Mouse (Mus musculus): Measurements from ENCODE around the gene Kif5a. TPM values are rescaled to one million over a fixed set of nuclear protein-coding genes. Genes with fewer than 3 reads are reported as not detected.

The Kif5a gene
- polyA plus RNA-seq, 1 experiment from 2014 or later, result 113 TPM

GRCm38 (mm10) chr10:127227163-127227562, 36.0 kb downstream of the Kif5a start:
- Histone ChIP-seq H3K36me3 (peaks cover 58% of the 10 kb centered on the region), H3K4me3 (replicated peaks) (no peak overlapping the region), H3K4me2 (no peak overlapping the region), H3K9ac (replicated peaks) (no peak overlapping the region), H3K27me3 (replicated peaks) (no peaks in the 10 kb centered on the region), H3K27ac (replicated peaks) (no peak overlapping the region), H3K9me3 (replicated peaks) (no peaks in the 10 kb centered on the region), H3K4me1 (no peaks in the 10 kb centered on the region)
- ATAC-seq (ENCODE audit: low FRiP score), result no peak
- WGBS, result 84% methylated on average over 8 of the region's 8 CpGs

- no peak overlapping the region for H3K4me2 ChIP-seq
- 65% methylated on average over 8 of the region's 8 CpGs for WGBS
- peaks cover 51% of the 10 kb centered on the region for H3K36me3 ChIP-seq
- ATAC-seq (ENCODE audit: low FRiP score), result no peak
- no peaks in the 10 kb centered on the region for H3K4me1 ChIP-seq
- no peaks in the 10 kb centered on the region for H3K27me3 ChIP-seq (replicated peaks)
- H3K9me3 ChIP-seq (replicated peaks), result no peaks in the 10 kb centered on the region
- no peak overlapping the region for H3K27ac ChIP-seq (replicated peaks)
- H3K4me3 ChIP-seq (replicated peaks), result no peak overlapping the region
- no peak overlapping the region for H3K9ac ChIP-seq (replicated peaks)
These were observed 36.7 kb downstream of the Kif5a start for GRCm38 (mm10) chr10:127226318-127226895.

GRCm38 (mm10) chr10:127225732-127226131, 37.4 kb downstream of the Kif5a start:
- H3K4me1 ChIP-seq, result no peaks in the 10 kb centered on the region
- 14% methylated on average over 10 of the region's 10 CpGs for WGBS
- no peaks in the 10 kb centered on the region for H3K9me3 ChIP-seq (replicated peaks)
- ATAC-seq (ENCODE audit: low FRiP score), result no peak
- no peak overlapping the region for H3K4me2 ChIP-seq
- H3K36me3 ChIP-seq, result peaks cover 45% of the 10 kb centered on the region
- H3K9ac ChIP-seq (replicated peaks), result no peak overlapping the region
- no peaks in the 10 kb centered on the region for H3K27me3 ChIP-seq (replicated peaks)
- no peak overlapping the region for H3K27ac ChIP-seq (replicated peaks)
- no peak overlapping the region for H3K4me3 ChIP-seq (replicated peaks)

- no peaks in the 10 kb centered on the region for H3K4me1 ChIP-seq
- 40% methylated on average over 6 of the region's 6 CpGs for WGBS
- H3K9ac ChIP-seq (replicated peaks), result no peak overlapping the region
- H3K27me3 ChIP-seq (replicated peaks), result no peaks in the 10 kb centered on the region
- H3K4me2 ChIP-seq, result no peak overlapping the region
- peaks cover 40% of the 10 kb centered on the region for H3K36me3 ChIP-seq
- no peaks in the 10 kb centered on the region for H3K9me3 ChIP-seq (replicated peaks)
- no peak overlapping the region for H3K4me3 ChIP-seq (replicated peaks)
- H3K27ac ChIP-seq (replicated peaks), result no peak overlapping the region
- no peak for ATAC-seq (ENCODE audit: low FRiP score)
These were observed 37.9 kb downstream of the Kif5a start for GRCm38 (mm10) chr10:127225213-127225612.

GRCm38 (mm10) chr10:127218339-127218738, 44.8 kb downstream of the Kif5a start:
- Histone ChIP-seq H3K9me3 (replicated peaks) (no peaks in the 10 kb centered on the region), H3K9ac (replicated peaks) (no peak overlapping the region), H3K27ac (replicated peaks) (no peak overlapping the region), H3K27me3 (replicated peaks) (no peaks in the 10 kb centered on the region), H3K4me2 (no peak overlapping the region), H3K4me3 (replicated peaks) (no peak overlapping the region), H3K4me1 (no peaks in the 10 kb centered on the region), H3K36me3 (no peaks in the 10 kb centered on the region)
- 94% methylated on average over 2 of the region's 2 CpGs for WGBS
- no peak for ATAC-seq (ENCODE audit: low FRiP score)

- Histone ChIP-seq H3K27me3 (replicated peaks) (no peaks in the 10 kb centered on the region), H3K27ac (replicated peaks) (no peak overlapping the region), H3K4me3 (replicated peaks) (no peak overlapping the region), H3K4me1 (no peaks in the 10 kb centered on the region), H3K36me3 (no peaks in the 10 kb centered on the region), H3K9me3 (replicated peaks) (no peaks in the 10 kb centered on the region), H3K9ac (replicated peaks) (no peak overlapping the region), H3K4me2 (no peak overlapping the region)
- no peak for ATAC-seq (ENCODE audit: low FRiP score)
These were observed 46.0 kb downstream of the Kif5a start for GRCm38 (mm10) chr10:127217177-127217576.

GRCm38 (mm10) chr10:127216456-127216855, 46.7 kb downstream of the Kif5a start:
- Histone ChIP-seq H3K9ac (replicated peaks) (no peak overlapping the region), H3K4me1 (peaks cover 4% of the 10 kb centered on the region; the same call in 1 of the 2 replicates), H3K27ac (replicated peaks) (no peak overlapping the region), H3K9me3 (replicated peaks) (no peaks in the 10 kb centered on the region), H3K4me3 (replicated peaks) (no peak overlapping the region), H3K4me2 (no peak overlapping the region), H3K27me3 (replicated peaks) (no peaks in the 10 kb centered on the region), H3K36me3 (no peaks in the 10 kb centered on the region)
- no peak for ATAC-seq (ENCODE audit: low FRiP score)
- 96% methylated on average over 11 of the region's 11 CpGs for WGBS

- no peak overlapping the region for H3K27ac ChIP-seq (replicated peaks)
- H3K4me2 ChIP-seq, result no peak overlapping the region
- H3K9me3 ChIP-seq (replicated peaks), result no peaks in the 10 kb centered on the region
- no peaks in the 10 kb centered on the region for H3K36me3 ChIP-seq
- ATAC-seq (ENCODE audit: low FRiP score), result no peak
- peaks cover 20% of the 10 kb centered on the region for H3K4me1 ChIP-seq
- no peak overlapping the region for H3K9ac ChIP-seq (replicated peaks)
- no peaks in the 10 kb centered on the region for H3K27me3 ChIP-seq (replicated peaks)
- WGBS, result 64% methylated on average over 1 of the region's 1 CpGs
- no peak overlapping the region for H3K4me3 ChIP-seq (replicated peaks)
These were observed 48.7 kb downstream of the Kif5a start for GRCm38 (mm10) chr10:127214422-127214803.

- 91% methylated on average over 13 of the region's 13 CpGs for WGBS
- 0 out of 2 replicates have a peak, but pooled peaks cover under 1% of the 10 kb centered on the region for H3K36me3 ChIP-seq
- no peak overlapping the region for H3K9ac ChIP-seq (replicated peaks)
- H3K4me1 ChIP-seq, result peaks cover 22% of the 10 kb centered on the region
- no peak overlapping the region for H3K4me2 ChIP-seq
- H3K27me3 ChIP-seq (replicated peaks), result no peaks in the 10 kb centered on the region
- H3K4me3 ChIP-seq (replicated peaks), result no peak overlapping the region
- no peaks in the 10 kb centered on the region for H3K9me3 ChIP-seq (replicated peaks)
- ATAC-seq (ENCODE audit: low FRiP score), result no peak
- H3K27ac ChIP-seq (replicated peaks), result no peak overlapping the region
These were observed 49.3 kb downstream of the Kif5a start for GRCm38 (mm10) chr10:127213704-127214421.

- 91% methylated on average over 8 of the region's 8 CpGs for WGBS
- Histone ChIP-seq H3K9ac (replicated peaks) (no peak overlapping the region), H3K9me3 (replicated peaks) (no peaks in the 10 kb centered on the region), H3K27ac (replicated peaks) (no peak overlapping the region), H3K4me3 (replicated peaks) (no peak overlapping the region), H3K36me3 (0 out of 2 replicates have a peak, but pooled peaks cover 3% of the 10 kb centered on the region), H3K4me2 (no peak overlapping the region), H3K4me1 (peaks cover 22% of the 10 kb centered on the region), H3K27me3 (replicated peaks) (no peaks in the 10 kb centered on the region)
- no peak for ATAC-seq (ENCODE audit: low FRiP score)
These were observed 49.9 kb downstream of the Kif5a start for GRCm38 (mm10) chr10:127213272-127213671.

GRCm38 (mm10) chr10:127211414-127211854, 51.7 kb downstream of the Kif5a start, which contains the start of gene Pip4k2c:
TSS of gene Pip4k2c (minus strand) at chr10:127211585.
- Histone ChIP-seq H3K4me1 (peaks cover 22% of the 10 kb centered on the region), H3K27ac (replicated peaks) (peak within 1 kb of the TSS; percentile 61), H3K4me2 (peak within 1 kb of the TSS; percentile 95), H3K36me3 (peaks cover 14% of the 10 kb centered on the region), H3K4me3 (replicated peaks) (peak within 1 kb of the TSS; percentile 90), H3K27me3 (replicated peaks) (no peaks in the 10 kb centered on the region), H3K9me3 (replicated peaks) (no peaks in the 10 kb centered on the region), H3K9ac (replicated peaks) (peak within 1 kb of the TSS; percentile 72)
- WGBS, result under 1% methylated on average over 44 of the region's 47 CpGs
- ATAC-seq (ENCODE audit: low FRiP score), result peak; percentile 96

- Histone ChIP-seq H3K4me1 (peaks cover 22% of the 10 kb centered on the region), H3K27me3 (replicated peaks) (no peaks in the 10 kb centered on the region), H3K27ac (replicated peaks) (peak overlapping the region; percentile 61), H3K9me3 (replicated peaks) (no peaks in the 10 kb centered on the region), H3K36me3 (peaks cover 17% of the 10 kb centered on the region), H3K9ac (replicated peaks) (peak overlapping the region; percentile 72), H3K4me3 (replicated peaks) (peak overlapping the region; percentile 90), H3K4me2 (peak overlapping the region; percentile 95)
- WGBS, result under 1% methylated on average over 23 of the region's 25 CpGs
- ATAC-seq (ENCODE audit: low FRiP score), result peak; percentile 60
These were observed 52.2 kb downstream of the Kif5a start for GRCm38 (mm10) chr10:127210961-127211405.

Measured in neural tube, embryonic 15.5 days (tissue).